Mouse (Mus musculus): ENCODE measurements around the gene Adamts12.

The Adamts12 gene

GRCm38 (mm10) chr15:11190447-11190846 lies 125.9 kb downstream of the Adamts12 start:
- no peaks in the 10 kb centered on the region for H3K9me3 ChIP-seq (ENCODE audit: low read length)
- no peaks in the 10 kb centered on the region for H3K36me3 ChIP-seq (ENCODE audit: insufficient read depth, low read length)
- no peaks in the 10 kb centered on the region for H3K4me1 ChIP-seq (replicated peaks; ENCODE audit: low read depth, low read length)
- H3K4me3 ChIP-seq (replicated peaks; ENCODE audit: low read length) = no peak overlapping the region
- no peaks in the 10 kb centered on the region for H3K27me3 ChIP-seq (ENCODE audit: insufficient read depth, low read length)
- TF ChIP-seq NANOG (IDR thresholded peaks at IDR 0.05; ENCODE audit: borderline replicate concordance, low read length) = no peak
- TF ChIP-seq POU5F1 (IDR thresholded peaks at IDR 0.05; ENCODE audit: borderline replicate concordance, low read length) = no peak
- no peak for TF ChIP-seq CTCF (conservative IDR thresholded peaks at IDR 0.05; ENCODE audit: low read length)

GRCm38 (mm10) chr15:11192762-11193161 lies 128.2 kb downstream of the Adamts12 start:
- Histone ChIP-seq H3K36me3 (ENCODE audit: insufficient read depth, low read length) (no peaks in the 10 kb centered on the region), H3K4me3 (replicated peaks; ENCODE audit: low read length) (no peak overlapping the region), H3K4me1 (replicated peaks; ENCODE audit: low read depth, low read length) (no peaks in the 10 kb centered on the region), H3K27me3 (ENCODE audit: insufficient read depth, low read length) (no peaks in the 10 kb centered on the region), H3K9me3 (ENCODE audit: low read length) (no peaks in the 10 kb centered on the region)
- TF ChIP-seq POU5F1 (IDR thresholded peaks at IDR 0.05; ENCODE audit: borderline replicate concordance, low read length) = no peak
- TF ChIP-seq NANOG (IDR thresholded peaks at IDR 0.05; ENCODE audit: borderline replicate concordance, low read length) = no peak
- TF ChIP-seq CTCF (conservative IDR thresholded peaks at IDR 0.05; ENCODE audit: low read length) = no peak

- Histone ChIP-seq H3K36me3 (ENCODE audit: insufficient read depth, low read length) (no peaks in the 10 kb centered on the region), H3K9me3 (ENCODE audit: low read length) (no peaks in the 10 kb centered on the region), H3K4me1 (replicated peaks; ENCODE audit: low read depth, low read length) (no peaks in the 10 kb centered on the region), H3K4me3 (replicated peaks; ENCODE audit: low read length) (no peak overlapping the region), H3K27me3 (ENCODE audit: insufficient read depth, low read length) (no peaks in the 10 kb centered on the region)
- TF ChIP-seq NANOG (IDR thresholded peaks at IDR 0.05; ENCODE audit: borderline replicate concordance, low read length) (no peak), CTCF (conservative IDR thresholded peaks at IDR 0.05; ENCODE audit: low read length) (no peak), POU5F1 (IDR thresholded peaks at IDR 0.05; ENCODE audit: borderline replicate concordance, low read length) (no peak)
Observed at GRCm38 (mm10) chr15:11197051-11197450, 132.5 kb downstream of the Adamts12 start.

GRCm38 (mm10) chr15:11198246-11198795 lies 133.7 kb downstream of the Adamts12 start:
- no peaks in the 10 kb centered on the region for H3K36me3 ChIP-seq (ENCODE audit: insufficient read depth, low read length)
- no peak overlapping the region for H3K4me3 ChIP-seq (replicated peaks; ENCODE audit: low read length)
- H3K9me3 ChIP-seq (ENCODE audit: low read length) = no peaks in the 10 kb centered on the region
- TF ChIP-seq POU5F1 (IDR thresholded peaks at IDR 0.05; ENCODE audit: borderline replicate concordance, low read length) (no peak), CTCF (conservative IDR thresholded peaks at IDR 0.05; ENCODE audit: low read length) (no peak), NANOG (IDR thresholded peaks at IDR 0.05; ENCODE audit: borderline replicate concordance, low read length) (no peak)
- H3K4me1 ChIP-seq (replicated peaks; ENCODE audit: low read depth, low read length) = no peaks in the 10 kb centered on the region
- no peaks in the 10 kb centered on the region for H3K27me3 ChIP-seq (ENCODE audit: insufficient read depth, low read length)

- Histone ChIP-seq H3K9me3 (ENCODE audit: low read length) (no peaks in the 10 kb centered on the region), H3K27me3 (ENCODE audit: insufficient read depth, low read length) (no peaks in the 10 kb centered on the region), H3K4me1 (replicated peaks; ENCODE audit: low read depth, low read length) (no peaks in the 10 kb centered on the region), H3K4me3 (replicated peaks; ENCODE audit: low read length) (no peak overlapping the region), H3K36me3 (ENCODE audit: insufficient read depth, low read length) (no peaks in the 10 kb centered on the region)
- TF ChIP-seq POU5F1 (IDR thresholded peaks at IDR 0.05; ENCODE audit: borderline replicate concordance, low read length) = no peak
- no peak for TF ChIP-seq CTCF (conservative IDR thresholded peaks at IDR 0.05; ENCODE audit: low read length)
- no peak for TF ChIP-seq NANOG (IDR thresholded peaks at IDR 0.05; ENCODE audit: borderline replicate concordance, low read length)
Observed at GRCm38 (mm10) chr15:11203084-11203483, 138.5 kb downstream of the Adamts12 start.

GRCm38 (mm10) chr15:11204934-11205333 lies 140.3 kb downstream of the Adamts12 start:
- Histone ChIP-seq H3K36me3 (ENCODE audit: insufficient read depth, low read length) (no peaks in the 10 kb centered on the region), H3K9me3 (ENCODE audit: low read length) (no peaks in the 10 kb centered on the region), H3K27me3 (ENCODE audit: insufficient read depth, low read length) (no peaks in the 10 kb centered on the region), H3K4me3 (replicated peaks; ENCODE audit: low read length) (no peak overlapping the region), H3K4me1 (replicated peaks; ENCODE audit: low read depth, low read length) (no peaks in the 10 kb centered on the region)
- TF ChIP-seq POU5F1 (IDR thresholded peaks at IDR 0.05; ENCODE audit: borderline replicate concordance, low read length) (no peak), CTCF (conservative IDR thresholded peaks at IDR 0.05; ENCODE audit: low read length) (no peak), NANOG (IDR thresholded peaks at IDR 0.05; ENCODE audit: borderline replicate concordance, low read length) (no peak)

- H3K4me1 ChIP-seq (replicated peaks; ENCODE audit: low read depth, low read length) = no peaks in the 10 kb centered on the region
- no peak overlapping the region for H3K4me3 ChIP-seq (replicated peaks; ENCODE audit: low read length)
- H3K36me3 ChIP-seq (ENCODE audit: insufficient read depth, low read length) = no peaks in the 10 kb centered on the region
- H3K9me3 ChIP-seq (ENCODE audit: low read length) = no peaks in the 10 kb centered on the region
- H3K27me3 ChIP-seq (ENCODE audit: insufficient read depth, low read length) = no peaks in the 10 kb centered on the region
- no peak for TF ChIP-seq NANOG (IDR thresholded peaks at IDR 0.05; ENCODE audit: borderline replicate concordance, low read length)
- no peak for TF ChIP-seq CTCF (conservative IDR thresholded peaks at IDR 0.05; ENCODE audit: low read length)
Observed at GRCm38 (mm10) chr15:11210976-11211375, 146.4 kb downstream of the Adamts12 start.

GRCm38 (mm10) chr15:11233906-11234632 lies 169.5 kb downstream of the Adamts12 start:
- TF ChIP-seq CTCF (conservative IDR thresholded peaks at IDR 0.05; ENCODE audit: low read length) = no peak
- Histone ChIP-seq H3K27me3 (ENCODE audit: insufficient read depth, low read length) (no peaks in the 10 kb centered on the region), H3K9me3 (ENCODE audit: low read length) (no peaks in the 10 kb centered on the region), H3K4me1 (replicated peaks; ENCODE audit: low read depth, low read length) (no peaks in the 10 kb centered on the region), H3K36me3 (ENCODE audit: insufficient read depth, low read length) (no peaks in the 10 kb centered on the region), H3K4me3 (replicated peaks; ENCODE audit: low read length) (no peak overlapping the region)

- H3K9me3 ChIP-seq (ENCODE audit: low read length) = no peaks in the 10 kb centered on the region; the same call in 1 of the 2 replicates
- H3K36me3 ChIP-seq (ENCODE audit: insufficient read depth, low read length) = no peaks in the 10 kb centered on the region
- H3K4me3 ChIP-seq (replicated peaks; ENCODE audit: low read length) = no peak overlapping the region
- no peak for TF ChIP-seq CTCF (conservative IDR thresholded peaks at IDR 0.05; ENCODE audit: low read length)
- TF ChIP-seq NANOG (IDR thresholded peaks at IDR 0.05; ENCODE audit: borderline replicate concordance, low read length) = no peak
- TF ChIP-seq POU5F1 (IDR thresholded peaks at IDR 0.05; ENCODE audit: borderline replicate concordance, low read length) = no peak
- no peaks in the 10 kb centered on the region for H3K4me1 ChIP-seq (replicated peaks; ENCODE audit: low read depth, low read length)
- no peaks in the 10 kb centered on the region for H3K27me3 ChIP-seq (ENCODE audit: insufficient read depth, low read length)
Observed at GRCm38 (mm10) chr15:11240406-11240805, 175.8 kb downstream of the Adamts12 start.

Measured in E14TG2a.4 (cell line).